Mouse (Mus musculus): ENCODE data around the gene Itpr2.

The Itpr2 gene

GRCm38 (mm10) chr6:146501866-146502804 is at the start of gene Itpr2:
TSS of gene Itpr2 (minus strand) at chr6:146502223.
- peak; percentile 9 for DNase-seq (ENCODE audit: low read depth, low spot score)

- DNase-seq (ENCODE audit: low read depth, low spot score) = no peak
These were observed 49.3 kb upstream of the Itpr2 start for GRCm38 (mm10) chr6:146551326-146551725.

GRCm38 (mm10) chr6:146550421-146550820 is 48.4 kb upstream of the Itpr2 start:
- no peak for DNase-seq (ENCODE audit: low read depth, low spot score)

DNA sequence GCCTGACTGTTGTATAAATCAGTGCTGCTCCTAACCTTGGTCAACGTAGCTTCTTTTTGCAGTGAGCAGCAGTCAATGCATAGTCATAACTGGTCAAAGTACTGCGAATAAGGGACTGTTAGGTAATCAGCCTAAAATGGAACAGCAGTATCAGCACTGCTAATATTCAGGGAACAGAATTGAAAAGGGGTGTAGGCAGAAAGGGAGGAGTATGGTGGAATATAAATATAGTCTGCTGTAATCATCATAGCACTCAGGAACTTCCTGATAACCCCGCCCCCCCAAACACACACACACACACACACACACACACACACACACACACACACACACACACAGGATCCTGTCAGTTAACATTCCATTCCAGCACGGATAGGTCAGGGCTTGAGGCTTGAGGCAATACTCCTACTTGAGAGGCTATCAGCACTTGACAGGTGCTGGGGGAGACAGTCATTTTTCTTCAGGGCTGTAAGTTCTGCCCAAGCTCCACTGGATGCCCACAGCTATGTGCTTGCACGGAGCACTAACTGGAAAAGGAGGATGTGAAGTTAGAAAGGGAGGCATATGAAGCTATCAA is 43.4 kb upstream of the Itpr2 start:
- DNase-seq (ENCODE audit: low read depth, low spot score) = no peak

DNA sequence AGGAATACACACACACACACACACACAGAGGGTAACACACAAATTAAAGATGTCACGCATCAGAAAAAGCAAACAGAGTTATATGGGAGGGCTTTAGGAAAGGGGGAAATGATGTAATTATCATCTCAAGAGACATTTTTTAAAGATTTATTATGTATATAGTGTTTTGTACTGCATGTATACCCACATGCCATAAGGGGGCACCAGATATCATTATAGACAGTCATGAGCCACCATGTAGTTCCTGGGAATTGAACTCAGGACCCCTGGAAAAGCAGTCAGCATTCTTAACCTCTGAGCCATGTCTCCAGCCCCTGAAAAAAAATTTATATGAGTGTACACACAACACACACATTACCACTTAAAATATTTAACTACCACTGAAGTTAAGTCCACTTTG is 42.6 kb upstream of the Itpr2 start:
- peak; percentile 12 for DNase-seq (ENCODE audit: low read depth, low spot score)

DNA sequence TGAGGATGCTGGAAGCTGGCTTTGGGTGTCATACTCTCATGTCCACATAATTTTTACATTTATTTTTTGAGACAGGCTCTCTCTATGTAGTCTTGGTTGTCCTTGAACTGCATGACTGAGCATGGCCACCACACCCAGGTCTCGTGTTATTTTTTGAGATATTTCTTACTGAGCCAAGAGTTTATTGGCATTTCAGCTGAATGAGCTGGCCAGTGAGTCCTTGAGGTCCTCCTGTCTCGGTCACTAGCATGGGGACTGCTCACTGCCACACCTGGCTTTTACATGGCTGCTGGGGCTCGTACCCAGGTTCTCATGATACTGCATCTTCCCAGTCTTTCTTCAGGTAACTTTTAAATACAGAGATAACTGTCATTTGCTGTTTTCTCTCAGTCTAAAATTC is 38.4 kb upstream of the Itpr2 start:
- no peak for DNase-seq (ENCODE audit: low read depth, low spot score)

DNA sequence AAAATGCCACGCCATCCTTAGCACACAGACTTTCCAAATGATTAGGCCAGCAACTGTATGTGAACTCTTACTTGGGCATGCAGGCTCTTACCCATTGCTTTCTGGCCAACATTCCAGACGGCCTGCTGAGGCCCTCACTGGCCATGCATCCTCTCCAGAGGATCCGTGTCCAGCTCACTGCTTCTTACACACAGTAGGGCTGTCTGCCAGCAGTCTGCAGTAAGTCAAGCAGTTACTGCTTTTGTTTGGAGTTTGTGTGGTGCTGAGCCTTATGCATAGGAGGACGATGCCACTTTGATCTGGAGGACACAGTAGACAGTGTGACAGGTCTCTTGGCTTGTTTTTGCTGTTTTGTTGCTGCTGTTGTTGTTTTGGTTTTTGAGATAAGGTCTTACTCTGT is 36.6 kb upstream of the Itpr2 start:
- DNase-seq (ENCODE audit: low read depth, low spot score) = no peak

- no peak for DNase-seq (ENCODE audit: low read depth, low spot score)
These were observed 36.0 kb upstream of the Itpr2 start for GRCm38 (mm10) chr6:146538071-146538470.

GRCm38 (mm10) chr6:146537111-146537510 is 35.1 kb upstream of the Itpr2 start:
- DNase-seq (ENCODE audit: low read depth, low spot score) = no peak

DNA sequence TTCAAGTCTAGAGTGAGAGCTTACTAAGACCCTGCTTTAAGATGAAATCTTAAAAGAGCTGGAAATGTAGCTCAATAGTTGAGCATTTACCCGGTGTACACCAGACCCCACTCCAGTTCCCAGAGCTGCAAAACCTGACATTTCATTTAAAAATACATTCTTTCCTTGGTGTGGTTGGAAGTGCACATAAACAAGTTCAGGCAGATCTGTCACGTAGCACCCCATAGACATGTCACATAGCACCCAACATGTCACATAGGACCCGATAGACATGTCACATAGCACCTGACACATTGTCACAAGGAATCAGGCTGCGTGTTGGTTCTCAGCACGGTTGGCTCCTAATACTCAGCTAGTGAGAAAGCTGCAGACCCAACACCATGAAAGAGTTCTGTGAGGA is 33.5 kb upstream of the Itpr2 start:
- DNase-seq (ENCODE audit: low read depth, low spot score) = no peak

- no peak for DNase-seq (ENCODE audit: low read depth, low spot score)
These were observed 31.1 kb upstream of the Itpr2 start for GRCm38 (mm10) chr6:146533146-146533545.

- no peak for DNase-seq (ENCODE audit: low read depth, low spot score)
These were observed 28.7 kb upstream of the Itpr2 start for GRCm38 (mm10) chr6:146530769-146531168.

DNA sequence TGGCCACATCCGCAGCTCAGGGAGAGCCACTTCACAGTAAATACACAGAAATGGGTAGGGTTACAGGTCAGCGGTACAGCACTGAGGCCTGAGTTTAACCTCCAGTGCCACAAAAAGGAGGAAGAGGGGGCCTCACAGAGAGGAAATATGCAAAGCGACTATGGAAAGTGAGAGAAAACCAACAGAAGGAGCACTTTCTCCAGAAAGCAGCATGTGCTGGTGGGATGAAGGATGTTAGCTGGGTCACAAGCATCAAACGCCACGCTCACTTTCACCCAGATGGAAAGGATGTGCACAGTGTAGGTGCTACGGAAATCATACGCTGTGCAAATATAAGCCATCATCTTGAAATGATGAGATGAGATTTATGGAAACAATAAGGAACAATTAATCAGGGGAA is 28.3 kb upstream of the Itpr2 start:
- no peak for DNase-seq (ENCODE audit: low read depth, low spot score)

DNA sequence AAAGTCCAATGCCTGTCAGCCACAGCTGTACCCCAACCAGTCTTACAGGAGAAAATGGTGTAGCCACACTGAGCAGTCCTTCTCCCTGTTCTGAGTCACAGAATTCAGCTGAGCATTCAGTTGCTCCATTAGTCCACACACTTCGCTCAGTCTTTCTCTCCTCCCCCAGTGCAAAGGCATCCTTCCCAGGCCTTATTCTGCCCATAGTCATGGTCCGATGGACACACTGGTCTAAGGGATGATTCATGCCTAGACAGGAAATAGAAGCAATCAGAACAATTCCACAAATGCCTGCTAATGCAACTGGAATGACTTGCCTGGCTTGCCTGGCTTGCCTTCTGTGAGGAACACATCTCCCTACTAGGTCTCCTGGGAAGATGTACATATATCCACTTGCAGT is 25.5 kb upstream of the Itpr2 start:
- DNase-seq (ENCODE audit: low read depth, low spot score) = no peak

DNA sequence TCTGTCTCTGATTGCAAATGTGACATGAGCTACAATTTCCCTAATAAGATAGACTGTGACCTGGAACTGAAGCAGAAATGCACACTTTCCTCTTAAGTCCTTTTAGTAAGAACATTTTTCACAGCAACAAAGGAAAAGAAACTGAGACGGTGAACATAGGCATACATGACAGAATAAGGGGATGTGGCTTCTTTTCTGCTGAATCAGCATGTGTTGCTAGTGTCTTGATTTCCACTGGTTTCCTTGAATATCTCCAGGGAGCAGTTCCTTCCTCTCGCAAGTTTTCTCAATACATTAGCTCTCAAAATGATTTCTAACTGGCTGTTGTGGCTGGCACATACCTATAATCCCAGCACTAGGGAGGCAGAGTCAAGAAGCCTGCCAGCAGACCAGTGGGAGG is 23.5 kb upstream of the Itpr2 start:
- DNase-seq (ENCODE audit: low read depth, low spot score) = no peak

DNA sequence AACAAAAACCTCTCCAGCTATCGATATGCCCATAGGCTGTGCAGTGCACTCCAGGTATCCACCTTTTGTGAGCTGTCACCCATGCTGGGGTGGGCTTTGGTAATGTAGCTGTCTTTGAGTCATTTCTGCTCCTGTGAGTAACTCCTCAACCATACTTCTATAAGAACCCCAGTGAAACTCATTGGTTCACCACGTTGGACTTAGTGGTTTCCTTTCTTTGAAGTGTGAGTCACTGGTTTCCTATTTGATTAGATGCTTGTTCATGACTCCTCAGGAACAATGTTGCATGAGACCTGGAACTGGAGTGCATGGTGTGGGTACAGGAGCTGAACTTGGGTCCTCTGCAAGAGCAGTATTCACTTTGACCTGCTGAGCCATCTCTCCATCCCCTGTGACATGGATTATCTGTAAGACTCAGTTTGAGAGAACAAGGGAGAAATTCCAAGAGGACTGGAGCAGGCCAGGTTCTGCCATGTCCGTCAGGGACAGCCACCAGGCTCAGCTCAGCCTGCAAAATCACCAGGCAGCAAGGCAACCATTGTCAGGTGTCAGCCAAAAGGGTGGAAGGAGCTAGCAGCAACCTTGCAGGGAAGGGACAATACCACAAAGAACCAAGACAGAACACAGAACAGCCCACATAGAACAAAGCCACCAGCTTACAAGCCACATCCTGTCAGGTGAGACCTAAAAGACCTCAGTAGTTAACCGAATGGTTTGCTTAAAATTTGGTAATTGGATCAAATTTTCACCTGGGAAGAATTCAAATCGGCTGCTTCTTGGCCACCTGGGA is 19.6 kb upstream of the Itpr2 start:
- no peak for DNase-seq (ENCODE audit: low read depth, low spot score)

GRCm38 (mm10) chr6:146519019-146519418 is 17.0 kb upstream of the Itpr2 start:
- DNase-seq (ENCODE audit: low read depth, low spot score) = no peak

DNA sequence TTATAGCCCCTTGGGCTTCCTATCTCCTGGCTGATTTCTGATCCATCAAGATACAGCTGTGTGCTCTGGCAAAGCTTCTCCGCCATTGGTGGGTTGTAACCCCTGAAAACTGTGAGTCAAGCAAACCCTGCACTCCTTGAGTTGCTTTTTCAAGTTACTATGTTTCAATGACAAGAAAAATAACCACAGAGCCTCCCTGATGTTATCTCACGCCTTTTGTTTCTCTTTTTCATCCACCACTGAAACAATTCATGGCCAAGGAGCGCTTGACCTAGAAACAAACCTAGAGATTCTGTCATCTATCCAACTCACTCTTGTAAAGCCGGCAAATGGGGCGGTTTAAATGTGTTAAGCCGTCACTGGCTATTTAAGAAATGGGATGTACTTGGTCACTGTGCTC is 13.9 kb upstream of the Itpr2 start:
- DNase-seq (ENCODE audit: low read depth, low spot score) = no peak

DNA sequence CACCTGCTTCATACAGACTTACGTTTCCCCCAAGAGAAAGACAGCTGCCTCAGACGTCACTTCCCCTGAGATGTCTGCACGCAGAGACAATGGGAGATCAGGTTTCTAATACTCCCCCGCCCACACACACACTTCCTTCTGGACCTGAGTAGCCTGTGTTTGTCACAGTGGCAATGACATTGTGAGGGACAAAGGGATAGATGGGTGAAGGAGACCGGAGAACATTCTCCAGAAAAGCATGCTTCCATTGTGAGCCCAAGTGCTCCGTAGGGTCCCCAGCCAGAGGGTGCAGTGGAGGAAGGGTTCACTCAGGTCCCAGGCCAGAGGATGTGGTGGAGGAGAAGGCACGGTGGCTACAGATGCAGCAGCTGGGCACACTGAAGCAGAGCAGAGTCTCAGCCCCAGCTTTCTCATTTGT is 12.5 kb upstream of the Itpr2 start:
- DNase-seq (ENCODE audit: low read depth, low spot score) = no peak

GRCm38 (mm10) chr6:146513899-146514298 is 11.9 kb upstream of the Itpr2 start:
- no peak for DNase-seq (ENCODE audit: low read depth, low spot score)

- DNase-seq (ENCODE audit: low read depth, low spot score) = no peak
These were observed 11.4 kb upstream of the Itpr2 start for GRCm38 (mm10) chr6:146513384-146513783.

DNA sequence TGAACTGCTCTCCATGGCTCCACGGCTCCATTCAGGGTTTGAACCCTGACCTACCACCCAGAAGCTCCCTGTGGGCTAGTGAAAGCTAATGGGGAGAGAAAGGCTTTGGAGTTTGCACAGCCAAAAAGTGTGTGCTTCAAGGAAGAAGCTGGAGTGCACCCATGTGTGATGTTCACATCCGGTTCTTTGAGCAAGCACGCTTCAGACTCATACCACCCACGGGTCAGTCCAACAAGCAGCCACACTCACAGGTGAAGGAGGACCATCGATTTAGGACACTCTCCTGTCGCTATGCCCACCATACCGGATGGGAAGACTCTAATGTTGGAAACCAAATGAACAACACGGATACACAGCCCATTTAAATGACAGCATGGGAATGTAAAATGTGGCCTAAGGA is 9.5 kb upstream of the Itpr2 start:
- DNase-seq (ENCODE audit: low read depth, low spot score) = no peak

Data from ES-CJ7 (cell line).